Mouse (Mus musculus): ENCODE measurements around the gene Man2a2.

The Man2a2 gene

GRCm38 (mm10) chr7:80370649-80371040, 530 bp downstream of the Man2a2 start:
- in situ Hi-C loops (cut with MseI, MboI) = no loop called here

- in situ Hi-C loops (cut with MseI, MboI) = no loop called here
These were observed 1.2 kb downstream of the Man2a2 start for GRCm38 (mm10) chr7:80369967-80370431.

- in situ Hi-C loops (cut with MseI, MboI) = no loop called here
These were observed 1.7 kb downstream of the Man2a2 start for GRCm38 (mm10) chr7:80369461-80369860.

- in situ Hi-C loops (cut with MseI, MboI) = no loop called here
These were observed 2.3 kb downstream of the Man2a2 start for GRCm38 (mm10) chr7:80368635-80369421.

GRCm38 (mm10) chr7:80368009-80368408, 3.2 kb downstream of the Man2a2 start:
- in situ Hi-C loops (cut with MseI, MboI) = no loop called here

- in situ Hi-C loops (cut with MseI, MboI) = no loop called here
These were observed 3.9 kb downstream of the Man2a2 start for GRCm38 (mm10) chr7:80367232-80367631.

GRCm38 (mm10) chr7:80365759-80366158, 5.4 kb downstream of the Man2a2 start:
- in situ Hi-C loops (cut with MseI, MboI) = no loop called here

- in situ Hi-C loops (cut with MseI, MboI) = no loop called here
These were observed 10.7 kb downstream of the Man2a2 start for GRCm38 (mm10) chr7:80360435-80360834.

GRCm38 (mm10) chr7:80358039-80358438, 13.1 kb downstream of the Man2a2 start:
- in situ Hi-C loops (cut with MseI, MboI) = no loop called here

- in situ Hi-C loops (cut with MseI, MboI) = no loop called here
These were observed 14.0 kb downstream of the Man2a2 start for GRCm38 (mm10) chr7:80357156-80357555.

- in situ Hi-C loops (cut with MseI, MboI) = no loop called here
These were observed 14.8 kb downstream of the Man2a2 start for GRCm38 (mm10) chr7:80356351-80356750.

- in situ Hi-C loops (cut with MseI, MboI) = no loop called here
These were observed 18.3 kb downstream of the Man2a2 start for GRCm38 (mm10) chr7:80352920-80353319.

GRCm38 (mm10) chr7:80350808-80351207, 20.4 kb downstream of the Man2a2 start:
- in situ Hi-C loops (cut with MseI, MboI) = no loop called here

- in situ Hi-C loops (cut with MseI, MboI) = no loop called here
These were observed 23.2 kb downstream of the Man2a2 start for GRCm38 (mm10) chr7:80347670-80348586.

GRCm38 (mm10) chr7:80346830-80347229, 24.3 kb downstream of the Man2a2 start:
- in situ Hi-C loops (cut with MseI, MboI) = no loop called here

- in situ Hi-C loops (cut with MseI, MboI) = no loop called here
These were observed 25.0 kb downstream of the Man2a2 start for GRCm38 (mm10) chr7:80346173-80346572.

- in situ Hi-C loops (cut with MseI, MboI) = loop anchor here (5.0 kb wide), 1 partner anchor 34 kb away; no protein-coding TSS in a partner anchor
These were observed 27.7 kb downstream of the Man2a2 start for GRCm38 (mm10) chr7:80343270-80344018.

- in situ Hi-C loops (cut with MseI, MboI) = loop anchor here (5.0 kb wide), 1 partner anchor 34 kb away; no protein-coding TSS in a partner anchor
These were observed 28.3 kb downstream of the Man2a2 start, which contains the start of gene Hddc3 for GRCm38 (mm10) chr7:80342858-80343257. Gene Hddc3, plus strand, starts transcription at chr7:80343104.

- in situ Hi-C loops (cut with MseI, MboI) = loop anchor here (5.0 kb wide), 1 partner anchor 36 kb away; no protein-coding TSS in a partner anchor
These were observed 29.4 kb downstream of the Man2a2 start for GRCm38 (mm10) chr7:80341793-80342192.

GRCm38 (mm10) chr7:80340793-80341192, 30.4 kb downstream of the Man2a2 start, which contains the start of gene Unc45a:
Gene Unc45a, minus strand, starts transcription at chr7:80341005.
- in situ Hi-C loops (cut with MseI, MboI) = loop anchor here (5.0 kb wide), 1 partner anchor 37 kb away; no protein-coding TSS in a partner anchor
